11 mouse cellular contexts compared by ENCODE assay signal in the genomic region with DNA sequence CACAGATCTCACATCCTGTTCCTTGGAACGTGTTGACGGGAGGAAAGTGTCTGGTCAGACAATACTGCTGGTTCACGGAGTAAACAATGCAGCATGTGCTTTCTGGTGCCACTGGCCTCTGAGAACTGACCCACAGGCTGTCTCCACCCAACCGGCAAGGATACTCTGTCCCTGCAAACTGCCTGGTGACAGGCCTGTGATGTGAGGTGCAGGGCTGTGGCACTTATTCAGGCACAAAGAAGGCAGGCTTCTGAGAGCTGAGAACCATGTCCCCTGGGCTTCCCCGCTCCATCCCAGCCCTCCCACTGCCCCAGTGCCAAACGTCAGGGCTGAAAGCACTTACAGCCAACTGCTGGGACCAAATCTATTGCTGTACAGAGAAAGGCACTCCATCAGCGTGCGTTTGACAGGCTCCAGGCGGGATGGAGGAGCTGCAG.
A peak's percentile ranks its signal among the peaks of the same experiment; 100 is the strongest.
DNase-seq lines count a peak whose midpoint lies in the region; ATAC-seq and TF ChIP-seq lines count a peak whose summit lies in the region.
"Had no signal": no experiment of that assay in that cellular context is flagged by ENCODE, and none has a peak within 500 bp of the region (broad histone marks: within the 10 kb centered on the region; RNA-seq: fewer than 3 reads in every experiment).

No protein-coding gene starts in this region.

- no peaks in the 10 kb centered on the region for H3K27me3 ChIP-seq in midbrain, embryonic 12.5 days
- no peaks in the 10 kb centered on the region for H3K27me3 ChIP-seq in midbrain, embryonic 16.5 days (ENCODE audit: control insufficient read depth, insufficient read depth, low read depth, low read length)
- peaks cover 5% of the 10 kb centered on the region for H3K27me3 ChIP-seq in heart, embryonic 12.5 days (replicated peaks)
- no peaks in the 10 kb centered on the region for H3K27me3 ChIP-seq in intestine, postnatal 0 days (replicated peaks; ENCODE audit: control insufficient read depth, insufficient read depth, low read length)

- no peak overlapping the region for H3K4me2 ChIP-seq in midbrain, embryonic 12.5 days (replicated peaks)
- H3K4me2 ChIP-seq in midbrain, embryonic 16.5 days (ENCODE audit: low read length): no peak overlapping the region
- no peak overlapping the region for H3K4me2 ChIP-seq in heart, embryonic 12.5 days
- H3K4me2 ChIP-seq in intestine, postnatal 0 days (replicated peaks; ENCODE audit: low read depth): no peak overlapping the region

- ATAC-seq in midbrain, embryonic 12.5 days (ENCODE audit: low FRiP score, low read depth): 0 out of 2 replicates have a peak, but pooled peaks have one; percentile 27
- no peak for ATAC-seq in midbrain, embryonic 16.5 days
- ATAC-seq in heart, embryonic 12.5 days (ENCODE audit: insufficient number of reproducible peaks, low FRiP score): peak; percentile 69
- ATAC-seq in intestine, postnatal 0 days: no peak

- H3K4me1 ChIP-seq in midbrain, embryonic 12.5 days: peaks cover 18% of the 10 kb centered on the region
- peaks cover 4% of the 10 kb centered on the region; the same call in 1 of the 2 replicates for H3K4me1 ChIP-seq in midbrain, embryonic 16.5 days (ENCODE audit: control insufficient read depth, insufficient read depth, low read length)
- H3K4me1 ChIP-seq in heart, embryonic 12.5 days (replicated peaks): peaks cover 19% of the 10 kb centered on the region
- no peaks in the 10 kb centered on the region for H3K4me1 ChIP-seq in intestine, postnatal 0 days (replicated peaks; ENCODE audit: control insufficient read depth, insufficient read depth, low read length)

- H3K4me3 ChIP-seq in midbrain, embryonic 12.5 days: no peak overlapping the region
- H3K4me3 ChIP-seq in midbrain, embryonic 16.5 days (ENCODE audit: low read depth, low read length): no peak overlapping the region
- no peak overlapping the region for H3K4me3 ChIP-seq in heart, embryonic 12.5 days
- no peak overlapping the region for H3K4me3 ChIP-seq in intestine, postnatal 0 days (ENCODE audit: low read depth, low read length)

- WGBS in midbrain, embryonic 12.5 days: 35% methylated on average over 9 of the region's 9 CpGs
- 27% methylated on average over 9 of the region's 9 CpGs for WGBS in midbrain, embryonic 16.5 days
- 18% methylated on average over 9 of the region's 9 CpGs for WGBS in heart, embryonic 12.5 days
- WGBS in intestine, postnatal 0 days: 41% methylated on average over 9 of the region's 9 CpGs

- no peaks in the 10 kb centered on the region for H3K36me3 ChIP-seq in midbrain, embryonic 12.5 days
- no peaks in the 10 kb centered on the region for H3K36me3 ChIP-seq in midbrain, embryonic 16.5 days (ENCODE audit: control insufficient read depth, insufficient read depth, low read length)
- no peaks in the 10 kb centered on the region for H3K36me3 ChIP-seq in heart, embryonic 12.5 days
- no peaks in the 10 kb centered on the region for H3K36me3 ChIP-seq in intestine, postnatal 0 days (ENCODE audit: control insufficient read depth, insufficient read depth)

- H3K9me3 ChIP-seq in midbrain, embryonic 12.5 days: no peaks in the 10 kb centered on the region
- no peaks in the 10 kb centered on the region for H3K9me3 ChIP-seq in midbrain, embryonic 16.5 days (replicated peaks; ENCODE audit: control insufficient read depth, low read length, poor library complexity, severe bottlenecking)
- H3K9me3 ChIP-seq in heart, embryonic 12.5 days (replicated peaks): no peaks in the 10 kb centered on the region
- no peaks in the 10 kb centered on the region for H3K9me3 ChIP-seq in intestine, postnatal 0 days (ENCODE audit: control insufficient read depth)

- TF ChIP-seq CTCF in intestine, postnatal 0 days (IDR thresholded peaks at IDR 0.05; ENCODE audit: low read depth): no peak

- peak; percentile 39 for DNase-seq in kidney, postnatal 14 days
- peak; percentile 43 for DNase-seq in retina, embryonic 14.5 days (ENCODE audit: low spot score)
- no peak for DNase-seq in left cerebral cortex, adult 9 months (ENCODE audit: low spot score in 2 of 2)
- no peak for DNase-seq in spleen, adult 12 weeks (ENCODE audit: low spot score)
- DNase-seq: cerebellum, postnatal 14 days; right cerebral cortex, postnatal 25 days; thymus, postnatal 36 days had no signal

- H3K9ac ChIP-seq in midbrain, embryonic 12.5 days (replicated peaks): no peak overlapping the region; the same call in 1 of the 2 replicates
- no peak overlapping the region for H3K9ac ChIP-seq in midbrain, embryonic 16.5 days (ENCODE audit: low read depth, low read length)
- no peak overlapping the region; the same call in 1 of the 2 replicates for H3K9ac ChIP-seq in heart, embryonic 12.5 days
- no peak overlapping the region for H3K9ac ChIP-seq in intestine, postnatal 0 days (ENCODE audit: low read depth, low read length)

- no peak overlapping the region; the same call in 1 of the 2 replicates for H3K27ac ChIP-seq in midbrain, embryonic 12.5 days (replicated peaks)
- H3K27ac ChIP-seq in midbrain, embryonic 16.5 days (ENCODE audit: low read length): no peak overlapping the region
- peak overlapping the region; percentile 33; the same call in 1 of the 2 replicates for H3K27ac ChIP-seq in heart, embryonic 12.5 days (ENCODE audit: poor library complexity, severe bottlenecking)
- no peak overlapping the region for H3K27ac ChIP-seq in intestine, postnatal 0 days (ENCODE audit: low read depth, low read length)

Comparison
In these comparisons a context has a peak if more than half of its experiments do, and no peak if none do; other contexts are left out.
1. ATAC-seq: peak in midbrain, embryonic 12.5 days (single experiment) and heart, embryonic 12.5 days (single experiment); none in midbrain, embryonic 16.5 days (single experiment) and intestine, postnatal 0 days (single experiment).
2. DNase-seq: peak in kidney, postnatal 14 days (single experiment) and retina, embryonic 14.5 days (single experiment); none in left cerebral cortex, adult 9 months (0 of 2) and spleen, adult 12 weeks (single experiment).